Mouse (Mus musculus) lung, postnatal 25 days (tissue): ENCODE measurements around the gene Noxred1.
"Not testable (repeated sequence)": the region's sequence is repeated elsewhere in the genome, so short reads cannot be mapped to it uniquely, and the experiment has no call there.

ENCODE experiments used
- DNase-seq: peaks from one replicate; pipeline ENCODE4 v3.0.0; 2022; ENCODE audit warnings: low spot score

Noxred1 gene

DNA sequence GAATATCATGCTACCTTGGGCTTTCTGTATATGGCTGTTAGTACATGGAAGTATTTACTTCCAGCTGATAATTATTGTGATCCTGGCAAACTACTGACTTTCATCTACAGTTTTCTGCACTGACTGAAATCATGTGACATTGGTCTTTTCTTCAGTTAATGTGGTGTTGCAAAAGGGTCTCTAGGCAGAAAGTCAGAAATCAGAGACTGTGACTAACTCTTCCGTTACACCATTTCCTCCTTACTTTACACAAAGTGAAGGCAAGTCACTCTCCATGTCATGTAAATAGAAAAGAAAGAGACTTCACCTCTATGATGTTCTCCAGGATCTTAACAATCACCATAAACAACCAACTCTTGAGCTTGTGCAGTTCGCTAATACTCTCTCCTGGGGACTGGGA is 8.9 kb downstream of the Noxred1 start:
- no peak for DNase-seq

GRCm38 (mm10) chr12:87226801-87227200 is 11.7 kb downstream of the Noxred1 start:
- no peak for DNase-seq

DNA sequence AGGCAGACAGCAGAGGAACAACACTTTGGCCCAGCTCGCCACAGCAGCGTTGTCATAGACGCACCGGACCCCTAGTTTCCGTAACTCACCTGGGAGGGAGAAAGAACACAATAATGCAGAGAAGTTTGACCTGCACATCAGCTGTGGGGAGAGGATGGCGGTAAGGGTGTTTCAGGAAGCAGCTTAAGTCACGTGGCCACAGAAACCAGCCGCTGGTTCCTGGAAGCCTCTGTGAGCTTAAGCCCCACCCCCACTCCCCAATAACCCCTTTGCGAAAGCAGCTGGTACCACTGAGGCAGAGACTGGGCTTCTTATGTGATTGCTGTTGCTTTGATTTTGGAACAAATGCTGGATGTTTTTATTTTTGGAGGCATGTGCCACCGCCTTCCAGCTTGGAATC is 13.6 kb downstream of the Noxred1 start:
- no peak for DNase-seq

DNA sequence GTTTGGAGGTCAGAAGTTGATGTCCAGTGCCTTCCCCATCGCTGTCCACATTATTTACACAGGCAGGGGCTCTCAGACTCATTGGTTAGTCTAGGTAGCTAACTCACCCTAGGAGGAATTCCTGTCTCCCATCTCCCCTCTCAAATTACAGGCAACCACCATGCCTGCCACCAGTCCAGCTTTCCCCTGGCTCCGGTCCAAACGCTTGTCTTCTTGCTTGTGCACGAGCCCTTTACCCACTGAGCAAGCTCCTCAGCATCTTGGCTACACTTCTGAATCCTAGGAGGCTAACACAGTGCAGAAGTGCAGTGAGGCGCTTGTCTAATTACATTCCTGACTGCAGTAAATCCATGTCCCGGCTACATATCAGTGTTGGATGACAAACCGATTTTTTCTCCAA is 19.2 kb downstream of the Noxred1 start:
- no peak for DNase-seq

DNA sequence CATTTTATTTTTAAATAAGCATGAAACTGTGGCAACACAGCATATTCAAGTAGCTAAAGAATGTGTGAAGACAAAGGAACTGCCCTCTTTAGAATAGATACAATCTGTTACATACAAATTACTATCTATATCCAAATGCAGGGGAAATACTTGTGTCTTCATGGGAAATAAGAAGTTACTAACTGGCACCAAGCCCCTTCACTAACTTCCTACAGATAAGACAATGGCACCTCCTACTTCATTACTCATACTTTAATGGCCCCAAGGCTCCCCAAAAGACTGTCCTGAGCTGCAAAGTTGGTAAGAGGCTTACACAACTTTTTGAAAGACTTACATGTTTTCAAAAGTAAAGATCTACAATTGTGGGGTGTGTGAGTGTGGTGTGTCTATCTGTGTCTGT is 20.9 kb downstream of the Noxred1 start:
- DNase-seq, result no peak

GRCm38 (mm10) chr12:87216053-87216452 is 22.5 kb downstream of the Noxred1 start:
- DNase-seq, result no peak

- no peak for DNase-seq
These were observed 25.5 kb downstream of the Noxred1 start for GRCm38 (mm10) chr12:87212844-87213606.

- not testable (repeated sequence) for DNase-seq
These were observed 32.7 kb downstream of the Noxred1 start for GRCm38 (mm10) chr12:87205789-87206188.

GRCm38 (mm10) chr12:87201694-87202093 is 36.8 kb downstream of the Noxred1 start:
- DNase-seq, result no peak

- peak; percentile 83 for DNase-seq
These were observed 38.5 kb downstream of the Noxred1 start, which contains the start of gene Tmed8 for GRCm38 (mm10) chr12:87199973-87200586. Tmed8 (minus strand) TSS chr12:87200454.

DNA sequence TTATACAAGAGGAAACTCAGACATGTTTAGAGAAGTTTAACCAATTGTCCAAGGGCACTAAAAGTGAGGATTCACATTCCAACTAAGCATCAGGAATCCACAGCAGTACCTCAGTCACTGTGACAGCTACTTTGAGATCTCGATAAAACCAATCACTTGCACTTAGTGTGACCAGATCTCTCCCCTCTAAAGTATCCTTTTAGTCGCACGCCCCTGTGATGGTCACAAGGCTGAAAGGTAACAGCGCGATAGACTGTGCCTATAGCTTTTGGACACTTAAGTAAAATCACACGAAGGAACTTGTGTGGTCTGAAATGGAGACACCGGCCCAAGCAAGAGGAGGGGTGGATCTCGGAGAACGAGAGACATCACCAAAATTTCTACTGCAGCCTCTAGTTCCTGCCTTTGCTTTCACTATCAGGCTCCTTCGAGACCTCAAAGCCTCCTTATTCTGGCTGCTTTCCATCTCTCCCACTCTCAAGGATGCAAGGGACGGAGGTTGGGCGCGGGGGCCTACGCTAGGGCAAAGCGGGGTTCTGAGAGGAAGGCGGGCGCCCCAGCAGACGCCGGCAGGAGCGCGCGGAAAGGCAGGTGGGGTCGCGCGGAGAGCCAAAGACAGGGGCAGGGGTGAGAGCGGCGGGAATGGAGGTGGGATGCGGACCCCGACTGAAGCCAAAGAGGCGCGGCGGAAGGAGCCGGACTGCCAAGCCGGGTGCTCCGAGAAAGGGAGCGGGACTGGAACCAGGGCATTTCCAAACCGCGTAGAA is 39.1 kb downstream of the Noxred1 start, which contains the start of gene Samd15:
Gene Samd15, plus strand, starts transcription at position 518 of the 767 bp plus-strand sequence.
- peak; percentile 22 for DNase-seq

GRCm38 (mm10) chr12:87198792-87199191 is 39.7 kb downstream of the Noxred1 start:
- DNase-seq, result no peak

DNA sequence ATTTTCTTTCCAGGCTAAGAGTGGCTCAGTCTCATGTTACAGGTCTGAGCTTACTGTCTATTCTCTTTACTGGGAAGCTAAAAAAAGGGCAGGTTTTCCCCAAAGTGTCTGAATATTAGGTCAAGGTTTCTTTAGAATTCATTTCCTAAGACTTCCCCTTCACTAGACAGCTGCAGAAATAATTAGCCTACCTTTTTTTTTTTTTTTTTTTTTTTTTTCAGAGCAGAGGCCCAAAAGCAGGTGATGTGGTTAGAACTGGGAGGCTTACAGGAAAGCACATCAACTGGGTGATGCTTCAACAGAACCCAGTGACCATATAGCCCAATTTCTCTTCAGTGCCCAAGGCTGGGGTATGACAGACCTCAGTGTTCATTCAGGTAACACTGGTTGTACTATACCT is 42.2 kb downstream of the Noxred1 start:
- no peak for DNase-seq

- DNase-seq, result no peak
These were observed 43.5 kb downstream of the Noxred1 start for GRCm38 (mm10) chr12:87195069-87195468.

- DNase-seq, result no peak
These were observed 45.5 kb downstream of the Noxred1 start for GRCm38 (mm10) chr12:87193008-87193407.

DNA sequence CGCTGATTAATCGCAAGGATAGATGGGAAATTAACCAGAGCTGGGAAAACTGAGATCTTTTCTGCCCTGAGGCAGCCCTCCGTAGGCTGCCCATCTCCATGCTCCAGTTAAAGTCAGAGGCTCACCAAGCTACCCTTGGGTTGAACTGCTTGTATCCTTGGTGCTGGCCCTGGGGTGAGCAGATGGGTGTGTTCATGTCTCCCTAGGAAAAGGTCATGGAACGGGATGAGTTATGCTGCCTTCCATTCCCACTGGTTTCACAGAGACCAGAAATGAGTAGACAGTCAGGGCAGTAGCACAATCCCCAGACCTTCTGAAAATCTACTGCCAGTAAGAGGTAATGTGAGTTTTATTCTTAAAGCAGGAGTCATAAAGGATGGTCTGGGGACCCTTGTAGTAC is 60.9 kb downstream of the Noxred1 start:
- DNase-seq, result no peak

- no peak for DNase-seq
These were observed 63.2 kb downstream of the Noxred1 start for GRCm38 (mm10) chr12:87175194-87175946.
